Mouse (Mus musculus) natural killer cell, adult 2 months (primary cell): ENCODE results near the gene Panx2.

Source experiments
- DNase-seq, 2 experiments: peaks; one replicate each; pipeline ENCODE4 v3.0.0; 2022; ENCODE audit warnings: low spot score in 2 of 2

Gene Panx2

GRCm38 (mm10) chr15:89059161-89059931 is at the start of gene Panx2:
TSS of gene Panx2 (plus strand) at chr15:89059734.
- no peak for DNase-seq

- DNase-seq, result no peak
Observed at GRCm38 (mm10) chr15:89016722-89017121, 42.8 kb upstream of the Panx2 start.

GRCm38 (mm10) chr15:89020085-89020484 is 39.4 kb upstream of the Panx2 start:
- no peak for DNase-seq

- no peak for DNase-seq
Observed at GRCm38 (mm10) chr15:89020492-89020891, 39.0 kb upstream of the Panx2 start.

- DNase-seq, result no peak
Observed at GRCm38 (mm10) chr15:89044381-89044780, 15.2 kb upstream of the Panx2 start.

GRCm38 (mm10) chr15:89046356-89046755 is 13.2 kb upstream of the Panx2 start:
- no peak for DNase-seq

- no peak for DNase-seq
Observed at GRCm38 (mm10) chr15:89054666-89055065, 4.9 kb upstream of the Panx2 start.

- no peak for DNase-seq
Observed at GRCm38 (mm10) chr15:89058736-89059135, 798 bp upstream of the Panx2 start.

- DNase-seq, result no peak
Observed at GRCm38 (mm10) chr15:89060032-89060681, 623 bp downstream of the Panx2 start.

- DNase-seq, result no peak
Observed at GRCm38 (mm10) chr15:89060811-89061460, 1.4 kb downstream of the Panx2 start.

- no peak for DNase-seq
Observed at GRCm38 (mm10) chr15:89061761-89062517, 2.4 kb downstream of the Panx2 start.

- DNase-seq, result no peak
Observed at GRCm38 (mm10) chr15:89062518-89062910, 3.0 kb downstream of the Panx2 start.

GRCm38 (mm10) chr15:89063001-89063400 is 3.5 kb downstream of the Panx2 start:
- no peak for DNase-seq

GRCm38 (mm10) chr15:89063536-89063935 is 4.0 kb downstream of the Panx2 start:
- DNase-seq, result no peak

GRCm38 (mm10) chr15:89064891-89065290 is 5.4 kb downstream of the Panx2 start:
- no peak for DNase-seq

GRCm38 (mm10) chr15:89067609-89068008 is 8.1 kb downstream of the Panx2 start:
- no peak for DNase-seq

GRCm38 (mm10) chr15:89068226-89068625 is 8.7 kb downstream of the Panx2 start:
- DNase-seq, result no peak

GRCm38 (mm10) chr15:89069336-89069840 is 9.9 kb downstream of the Panx2 start:
- DNase-seq, result no peak

- DNase-seq, result no peak
Observed at GRCm38 (mm10) chr15:89070606-89071005, 11.1 kb downstream of the Panx2 start.

GRCm38 (mm10) chr15:89073993-89074603 is 14.6 kb downstream of the Panx2 start:
- no peak for DNase-seq
